27 mouse cellular contexts compared by ENCODE assay signal in the genomic region with DNA sequence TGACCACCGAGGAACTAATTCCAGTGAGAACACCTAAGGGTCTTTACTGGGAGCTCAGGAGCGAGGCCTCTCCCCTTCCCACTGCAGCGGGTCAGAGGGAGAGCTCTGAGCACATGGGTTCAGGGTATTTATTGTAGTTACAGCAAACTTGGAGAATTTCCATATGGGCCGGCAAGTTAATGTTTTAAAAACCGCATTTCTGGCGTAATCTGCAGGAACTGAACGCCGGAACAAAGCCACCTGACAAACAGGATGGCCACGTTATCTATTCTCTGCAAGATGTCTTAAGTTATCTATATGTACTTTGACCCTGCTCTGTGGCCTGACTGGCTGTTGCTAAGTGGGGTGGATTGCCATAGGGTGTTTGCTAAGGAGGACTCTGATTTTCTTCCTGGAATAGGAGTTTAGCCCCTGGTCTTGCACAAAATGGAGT. TPM values are rescaled to one million over a fixed set of nuclear protein-coding genes. Genes with fewer than 3 reads are reported as not detected.
DNase-seq lines count a peak whose midpoint lies in the region; ATAC-seq and TF ChIP-seq lines count a peak whose summit lies in the region.
"Had no signal": no experiment of that assay in that cellular context is flagged by ENCODE, and none has a peak within 500 bp of the region (broad histone marks: within the 10 kb centered on the region; RNA-seq: fewer than 3 reads in every experiment).

No protein-coding gene starts in this region.

- 30% methylated on average over 9 of the region's 9 CpGs for WGBS in liver, embryonic 11.5 days
- WGBS in liver, postnatal 0 days (ENCODE audit: insufficient replicate concordance): 35% methylated on average over 9 of the region's 9 CpGs
- 84% methylated on average over 9 of the region's 9 CpGs for WGBS in cerebellum, adult 2 months

- no peaks in the 10 kb centered on the region for H3K27me3 ChIP-seq in MEL (ENCODE audit: control insufficient read depth in 1 of 2, insufficient read depth in 2 of 2, low read length in 2 of 2)
- H3K27me3 ChIP-seq in liver, embryonic 11.5 days (replicated peaks; ENCODE audit: control insufficient read depth, insufficient read depth, low read length): no peaks in the 10 kb centered on the region
- no peaks in the 10 kb centered on the region for H3K27me3 ChIP-seq in liver, postnatal 0 days (ENCODE audit: insufficient read depth, low read length)
- no peaks in the 10 kb centered on the region for H3K27me3 ChIP-seq in cerebellum, adult 2 months (ENCODE audit: control insufficient read depth, insufficient read depth, low read length)
- H3K27me3 ChIP-seq: forebrain, embryonic 15.5 days; heart, embryonic 15.5 days; hindbrain, embryonic 15.5 days; kidney, embryonic 15.5 days; limb, embryonic 15.5 days; neural tube, embryonic 15.5 days had no signal

- peaks cover 31 to 41% of the 10 kb centered on the region in 2 experiments for H3K4me1 ChIP-seq in MEL (ENCODE audit: control insufficient read depth in 1 of 2, insufficient read depth in 2 of 2, low read length in 2 of 2)
- H3K4me1 ChIP-seq in liver, embryonic 11.5 days (replicated peaks; ENCODE audit: control insufficient read depth, insufficient read depth, low read length): peaks cover 11% of the 10 kb centered on the region
- H3K4me1 ChIP-seq in liver, postnatal 0 days (ENCODE audit: insufficient read depth): no peaks in the 10 kb centered on the region
- H3K4me1 ChIP-seq in cerebellum, adult 2 months (ENCODE audit: control insufficient read depth, insufficient read depth, low read length): no peaks in the 10 kb centered on the region
- H3K4me1 ChIP-seq: embryonic facial prominence, embryonic 10.5 days; forebrain, embryonic 15.5 days; hindbrain, embryonic 15.5 days; kidney, embryonic 15.5 days; limb, embryonic 15.5 days; neural tube, embryonic 15.5 days had no signal

- peak in 1 of 2 experiments; percentile 33; a peak in 1 of 4 replicates for TF ChIP-seq POLR2A in MEL (IDR thresholded peaks at IDR 0.05; ENCODE audit: control insufficient read depth in 1 of 2, insufficient read depth in 1 of 2, low read depth in 1 of 2, low read length in 2 of 2, poor library complexity in 1 of 2)
- no peak for TF ChIP-seq POLR2A in cerebellum, adult 2 months (IDR thresholded peaks at IDR 0.05; ENCODE audit: borderline replicate concordance, insufficient read depth, low read length)

- DNase-seq in MEL (ENCODE audit: low read depth, low spot score): peak; percentile 92
- no peak for DNase-seq in liver, embryonic 11.5 days (ENCODE audit: low spot score)
- DNase-seq in liver, postnatal 0 days: no peak
- DNase-seq in left cerebral cortex, postnatal 36 days (ENCODE audit: low spot score in 2 of 2): no peak
- DNase-seq in Muller cell, postnatal 12 days (ENCODE audit: inconsistent ontology term): no peak
- no peak for DNase-seq in cerebellum, adult 2 months
- DNase-seq in right cerebral cortex, postnatal 10 days (ENCODE audit: low spot score in 2 of 2): no peak
- DNase-seq: cerebellum, adult 9-11 months; gastrocnemius, postnatal 14 days; heart, adult 18-20 months; heart, postnatal 36 days; kidney, adult 11 months; layer of hippocampus, adult 9-11 months; left cerebral cortex, postnatal 4 days; lung, postnatal 4 days; right cerebral cortex, adult 18-20 months; thymus, adult 18-20 months; thymus, postnatal 4 days had no signal

- TF ChIP-seq EP300 in MEL (IDR thresholded peaks at IDR 0.05; ENCODE audit: low read depth in 1 of 2, low read length in 2 of 2): peak; percentile 96 to 99
- peak; percentile 82 for TF ChIP-seq EP300 in liver, postnatal 0 days (IDR thresholded peaks at IDR 0.05; ENCODE audit: low read depth)

- intact Hi-C loops in left cerebral cortex, postnatal 36 days (cut with DNase I): no loop called here

- peaks cover 0 to 41% of the 10 kb centered on the region in 2 experiments; a peak in 2 of 4 replicates for H3K36me3 ChIP-seq in MEL (ENCODE audit: control insufficient read depth in 1 of 2, insufficient read depth in 2 of 2, low read length in 2 of 2)
- H3K36me3 ChIP-seq in liver, embryonic 11.5 days (ENCODE audit: control insufficient read depth, insufficient read depth, low read length): no peaks in the 10 kb centered on the region
- H3K36me3 ChIP-seq in liver, postnatal 0 days (replicated peaks; ENCODE audit: insufficient read depth, low read length): no peaks in the 10 kb centered on the region
- H3K36me3 ChIP-seq: embryonic facial prominence, embryonic 10.5 days; forebrain, embryonic 15.5 days; heart, embryonic 15.5 days; hindbrain, embryonic 15.5 days; kidney, embryonic 15.5 days; limb, embryonic 15.5 days; midbrain, embryonic 10.5 days; neural tube, embryonic 15.5 days had no signal

- 0 out of 4 replicates have a peak overlapping the region, but pooled peaks of 1 of the 2 experiments have one; percentile 18 for H3K4me3 ChIP-seq in MEL (ENCODE audit: control insufficient read depth in 1 of 2, insufficient read depth in 1 of 2, low read depth in 2 of 2, low read length in 2 of 2)
- H3K4me3 ChIP-seq in liver, embryonic 11.5 days (ENCODE audit: low read depth, low read length): no peak overlapping the region
- no peak overlapping the region for H3K4me3 ChIP-seq in liver, postnatal 0 days (ENCODE audit: low read depth, low read length)
- no peak overlapping the region for H3K4me3 ChIP-seq in cerebellum, adult 2 months (replicated peaks; ENCODE audit: insufficient read depth, low read depth, low read length)
- H3K4me3 ChIP-seq: embryonic facial prominence, embryonic 10.5 days; forebrain, embryonic 15.5 days; heart, embryonic 15.5 days; hindbrain, embryonic 15.5 days; kidney, embryonic 15.5 days; limb, embryonic 15.5 days; midbrain, embryonic 10.5 days; neural tube, embryonic 15.5 days had no signal

- H3K27ac ChIP-seq in MEL (ENCODE audit: control insufficient read depth, low read depth, low read length): peak overlapping the region; percentile 85
- peak overlapping the region; percentile 30; the same call in 1 of the 2 replicates for H3K27ac ChIP-seq in liver, embryonic 11.5 days (ENCODE audit: low read depth, low read length)
- no peak overlapping the region for H3K27ac ChIP-seq in liver, postnatal 0 days (ENCODE audit: low read depth)
- H3K27ac ChIP-seq in cerebellum, adult 2 months (ENCODE audit: insufficient read depth, low read length): no peak overlapping the region
- H3K27ac ChIP-seq: embryonic facial prominence, embryonic 10.5 days; forebrain, embryonic 15.5 days; heart, embryonic 15.5 days; hindbrain, embryonic 15.5 days; kidney, embryonic 15.5 days; limb, embryonic 15.5 days; midbrain, embryonic 10.5 days; neural tube, embryonic 15.5 days had no signal

- no peaks in the 10 kb centered on the region for H3K9me3 ChIP-seq in MEL (replicated peaks; ENCODE audit: insufficient read depth, low read length)
- no peaks in the 10 kb centered on the region for H3K9me3 ChIP-seq in liver, embryonic 11.5 days (ENCODE audit: control insufficient read depth, low read length)
- no peaks in the 10 kb centered on the region for H3K9me3 ChIP-seq in liver, postnatal 0 days (ENCODE audit: low read length)
- H3K9me3 ChIP-seq: embryonic facial prominence, embryonic 10.5 days; forebrain, embryonic 15.5 days; heart, embryonic 15.5 days; hindbrain, embryonic 15.5 days; kidney, embryonic 15.5 days; limb, embryonic 15.5 days; midbrain, embryonic 10.5 days; neural tube, embryonic 15.5 days had no signal

- peak; percentile 87 for ATAC-seq in common myeloid progenitor, adult 5-6 weeks (replicated peaks; ENCODE audit: low read depth, poor library complexity, severe bottlenecking)
- peak; percentile 86 for ATAC-seq in liver, embryonic 11.5 days (replicated peaks; ENCODE audit: low FRiP score)
- ATAC-seq in liver, postnatal 0 days: peak; percentile 75
- ATAC-seq: forebrain, embryonic 15.5 days had no signal

- no peak for TF ChIP-seq RAD21 in MEL (IDR thresholded peaks at IDR 0.05; ENCODE audit: low read depth, low read length)

- no peaks in the 10 kb centered on the region for H3K79me2 ChIP-seq in MEL (ENCODE audit: control insufficient read depth, insufficient read depth, low read length, poor library complexity)

- no peak for TF ChIP-seq CTCF in MEL (IDR thresholded peaks at IDR 0.05 in 2 of 3, conservative IDR thresholded peaks at IDR 0.05 in 1 of 3; ENCODE audit: control insufficient read depth in 1 of 3, insufficient read depth in 1 of 3, low read depth in 2 of 3, low read length in 3 of 3, poor library complexity in 1 of 3, severe bottlenecking in 1 of 3)
- TF ChIP-seq CTCF in liver, postnatal 0 days (IDR thresholded peaks at IDR 0.05; ENCODE audit: low read depth): no peak
- no peak for TF ChIP-seq CTCF in cerebellum, adult 2 months (IDR thresholded peaks at IDR 0.05; ENCODE audit: borderline replicate concordance, insufficient read depth, low read depth, low read length)

- H3K9ac ChIP-seq in MEL (ENCODE audit: control insufficient read depth, low read depth, low read length, poor library complexity, severe bottlenecking): peak overlapping the region; percentile 52
- H3K9ac ChIP-seq in liver, embryonic 11.5 days (ENCODE audit: low read depth, low read length): no peak overlapping the region
- H3K9ac ChIP-seq in liver, postnatal 0 days (replicated peaks): no peak overlapping the region
- H3K9ac ChIP-seq: forebrain, embryonic 15.5 days; heart, embryonic 15.5 days; hindbrain, embryonic 15.5 days; kidney, embryonic 15.5 days; limb, embryonic 15.5 days; neural tube, embryonic 15.5 days had no signal

- H3K4me2 ChIP-seq in liver, embryonic 11.5 days: peak overlapping the region; percentile 13; the same call in 1 of the 2 replicates
- H3K4me2 ChIP-seq in liver, postnatal 0 days (ENCODE audit: low read depth, low read length): no peak overlapping the region
- H3K4me2 ChIP-seq: forebrain, embryonic 15.5 days; heart, embryonic 15.5 days; hindbrain, embryonic 15.5 days; kidney, embryonic 15.5 days; limb, embryonic 15.5 days; neural tube, embryonic 15.5 days had no signal

RNA-seq across cellular contexts. Expression of gene Actl6a, which starts 16.5 kb away (rescaled TPM):
- 164 and 175 TPM in 2 replicates for total RNA-seq in MEL (2012; rRNA removed)
- 100 to 1,000 TPM in 1 of 2 experiments, not detected in 1; 129 TPM for polyA plus RNA-seq in MEL (2012; ENCODE audit: insufficient read depth in 1 of 2, insufficient read length in 2 of 2, low read depth in 1 of 2, low replicate concordance in 2 of 2, missing spikeins in 1 of 2)
- 85.9 and 95.0 TPM in 2 replicates for total RNA-seq in common myeloid progenitor, adult 5-6 weeks (2017)
- 195 and 196 TPM in 2 replicates for polyA plus RNA-seq in liver, embryonic 11.5 days (2014; fragmentation: Nextera tagmentation; extraction: Ambion mirVana)
- 40.0 and 42.1 TPM in 2 replicates for polyA plus RNA-seq in liver, postnatal 0 days (2015; fragmentation: Nextera tagmentation; extraction: Ambion mirVana)
- 10 to 100 TPM; 16.6 to 18.0 TPM for total RNA-seq in left cerebral cortex, postnatal 36 days (2021)
- 23.5 and 24.2 TPM in 2 replicates for polyA plus RNA-seq in cerebellum, adult 2 months (2012; rRNA removed)

RNA-seq across cellular contexts. Expression of gene Ndufb5, which starts 47.2 kb away (rescaled TPM):
- total RNA-seq in MEL (2012; rRNA removed): 232 and 241 TPM in 2 replicates
- polyA plus RNA-seq in MEL (2012; ENCODE audit: insufficient read depth in 1 of 2, insufficient read length in 2 of 2, low read depth in 1 of 2, low replicate concordance in 2 of 2, missing spikeins in 1 of 2): 100 to 1,000 TPM; 213 to 502 TPM
- total RNA-seq in common myeloid progenitor, adult 5-6 weeks (2017): 130 TPM in 2 replicates
- polyA plus RNA-seq in liver, embryonic 11.5 days (2014; fragmentation: Nextera tagmentation; extraction: Ambion mirVana): 268 and 280 TPM in 2 replicates
- polyA plus RNA-seq in liver, postnatal 0 days (2015; fragmentation: Nextera tagmentation; extraction: Ambion mirVana): 235 and 240 TPM in 2 replicates
- total RNA-seq in left cerebral cortex, postnatal 36 days (2021): 100 to 1,000 TPM; 201 to 202 TPM
- 427 and 491 TPM in 2 replicates for polyA plus RNA-seq in cerebellum, adult 2 months (2012; rRNA removed)

RNA-seq across cellular contexts. Expression of gene Mrpl47, which starts 47.8 kb away (rescaled TPM):
- 61.5 and 70.3 TPM in 2 replicates for total RNA-seq in MEL (2012; rRNA removed)
- polyA plus RNA-seq in MEL (2012; ENCODE audit: insufficient read depth in 1 of 2, insufficient read length in 2 of 2, low read depth in 1 of 2, low replicate concordance in 2 of 2, missing spikeins in 1 of 2): 10 to 100 TPM in 1 of 2 experiments, not detected in 1; 73.1 TPM
- total RNA-seq in common myeloid progenitor, adult 5-6 weeks (2017): 27.8 and 31.0 TPM in 2 replicates
- 50.5 and 58.4 TPM in 2 replicates for polyA plus RNA-seq in liver, embryonic 11.5 days (2014; fragmentation: Nextera tagmentation; extraction: Ambion mirVana)
- polyA plus RNA-seq in liver, postnatal 0 days (2015; fragmentation: Nextera tagmentation; extraction: Ambion mirVana): 15.2 and 18.2 TPM in 2 replicates
- 10 to 100 TPM; 21.4 to 23.4 TPM for total RNA-seq in left cerebral cortex, postnatal 36 days (2021)
- polyA plus RNA-seq in cerebellum, adult 2 months (2012; rRNA removed): 17.1 and 18.5 TPM in 2 replicates

Comparison
In these comparisons a context has a peak if more than half of its experiments do, and no peak if none do; other contexts are left out.
1. H3K27ac ChIP-seq: peak in MEL (single experiment) and liver, embryonic 11.5 days (single experiment); none in liver, postnatal 0 days (single experiment) and cerebellum, adult 2 months (single experiment).
2. Peak in every context shown above with its lines, with median percentiles within 50 percentile points of each other: ATAC-seq.